Mouse (Mus musculus) right cerebral cortex, adult 2 months (tissue): ENCODE measurements at regions not wholly inside any gene's neighbourhood (a gene's known extent, or its start where the extent isn't known, plus 50 kb on each side); places are given as distances from the start of the nearest gene placed in this dataset.

Experiments used
- DNase-seq, 2 experiments: peaks; one replicate each; pipeline ENCODE4 v3.0.0; 2021 to 2022; ENCODE audit warnings: low spot score in 2 of 2

DNA sequence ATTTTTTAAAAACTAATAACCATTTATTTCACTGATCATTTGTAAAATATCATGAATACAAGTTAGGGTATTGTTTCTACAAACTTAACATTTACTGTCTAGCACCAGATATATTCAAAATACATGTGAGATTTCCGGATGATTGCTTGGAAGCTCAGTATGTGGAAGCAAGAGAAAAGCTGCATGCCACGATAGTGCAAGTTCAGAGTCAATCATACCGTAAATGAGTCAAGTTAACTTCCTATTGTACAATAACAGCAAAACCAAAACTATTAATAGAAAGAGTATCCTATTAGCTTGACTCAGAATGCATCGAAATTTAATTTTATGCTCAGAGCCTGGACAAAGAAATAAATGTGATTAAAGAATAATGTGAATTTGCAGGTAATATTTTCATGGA, 1284.6 kb upstream of the Cited2 start:
- no peak for DNase-seq

DNA sequence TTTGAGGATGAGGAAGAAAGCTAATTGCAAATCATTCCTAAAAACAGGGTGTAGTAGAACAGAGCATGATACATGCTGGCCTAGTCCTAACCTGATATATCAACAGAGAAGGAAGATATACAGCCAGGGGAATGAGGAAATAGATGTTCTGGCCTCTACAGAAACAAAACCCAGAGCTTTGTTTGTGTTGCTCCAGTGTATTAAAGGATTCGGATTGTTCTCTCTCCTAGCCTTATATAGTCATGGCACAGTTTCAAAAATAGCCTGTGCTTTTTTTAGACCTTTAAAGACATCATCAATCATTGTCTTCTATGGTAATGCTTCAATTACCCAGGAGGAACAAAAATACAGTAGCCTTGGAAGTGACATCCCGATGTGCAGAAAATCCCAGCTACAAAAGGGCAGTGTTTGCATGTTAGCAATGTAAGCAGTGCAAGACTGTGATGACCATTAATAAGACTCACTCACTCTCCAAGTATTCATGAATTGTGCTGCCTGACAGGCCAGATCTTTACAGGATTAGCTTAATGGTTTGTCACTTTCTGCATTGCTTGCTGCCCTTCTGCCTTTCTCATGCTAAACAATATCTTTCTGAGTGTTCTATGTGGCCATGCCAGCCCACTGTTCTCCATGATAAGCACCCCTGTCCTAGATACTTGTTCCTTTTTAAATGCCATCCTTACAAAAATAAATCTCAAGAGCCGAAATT, 1281.9 kb upstream of the Cited2 start:
- peak in 1 of 2 experiments; percentile 2 for DNase-seq

GRCm38 (mm10) chr10:16441661-16442072, 1281.4 kb upstream of the Cited2 start:
- no peak for DNase-seq

GRCm38 (mm10) chr10:16443901-16444300, 1279.1 kb upstream of the Cited2 start:
- DNase-seq: no peak

GRCm38 (mm10) chr10:16467935-16468334, 1255.1 kb upstream of the Cited2 start:
- no peak for DNase-seq

- DNase-seq: no peak
These were observed 1253.3 kb upstream of the Cited2 start for GRCm38 (mm10) chr10:16469711-16470110.

GRCm38 (mm10) chr10:16473952-16474521, 1249.0 kb upstream of the Cited2 start:
- no peak for DNase-seq

DNA sequence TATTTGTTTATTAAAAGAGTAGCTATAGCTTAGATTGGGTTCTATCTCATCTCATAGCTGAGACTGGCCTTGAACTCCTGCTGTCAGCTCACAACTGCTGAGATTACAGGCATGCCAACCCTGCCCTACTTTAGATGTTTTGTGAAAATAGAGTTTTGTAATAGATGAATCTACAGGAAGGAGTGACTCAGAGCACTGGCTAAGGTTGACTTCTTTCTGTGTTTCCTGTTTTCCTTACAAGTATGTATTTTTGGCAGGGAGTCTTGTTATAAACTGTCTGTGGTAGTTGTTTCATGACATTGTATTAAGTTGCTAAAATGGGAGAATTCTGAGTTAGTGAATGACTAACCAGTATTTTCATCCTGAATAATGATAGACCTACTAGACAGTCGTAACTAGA, 1224.4 kb upstream of the Cited2 start:
- no peak for DNase-seq

- no peak for DNase-seq
These were observed 1215.3 kb upstream of the Cited2 start for GRCm38 (mm10) chr10:16507681-16508080.

DNA sequence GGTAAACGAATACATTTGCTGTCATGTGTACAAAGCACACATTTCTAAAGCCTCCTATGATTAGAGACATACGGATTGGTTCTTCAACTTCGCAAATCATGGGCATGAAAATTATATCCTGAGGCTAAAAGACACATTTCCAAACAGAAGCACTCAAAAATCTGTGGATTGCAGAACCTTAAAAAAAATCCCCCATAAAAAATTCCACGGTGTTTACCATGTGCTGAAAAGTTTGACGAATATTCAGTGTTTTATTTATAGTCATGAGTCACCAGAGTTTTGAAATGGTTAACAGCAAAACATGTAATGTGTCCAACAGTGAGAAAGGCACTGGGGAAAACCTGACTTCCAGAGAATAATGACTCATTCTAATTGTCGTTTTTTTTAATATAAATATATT, 1214.9 kb upstream of the Cited2 start:
- no peak for DNase-seq

DNA sequence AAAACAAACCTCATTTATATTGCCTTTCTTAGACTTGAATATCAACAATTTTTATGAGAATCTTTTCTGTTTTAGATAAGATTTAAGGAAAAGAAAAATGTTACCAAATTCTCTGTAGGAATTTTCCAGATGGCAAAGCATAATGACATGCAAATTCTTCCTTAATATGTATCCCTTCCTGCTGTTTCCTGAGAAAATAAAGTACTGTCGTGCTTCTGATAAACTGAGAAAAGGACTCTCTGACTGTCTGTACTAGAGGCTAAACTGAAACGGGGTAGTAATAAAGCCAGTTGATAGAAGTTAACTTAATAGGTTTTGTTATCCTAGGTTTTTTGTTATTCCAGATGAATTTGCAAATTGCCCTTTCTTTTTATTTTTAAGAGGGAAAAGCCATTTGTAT, 1208.4 kb upstream of the Cited2 start:
- DNase-seq: no peak

DNA sequence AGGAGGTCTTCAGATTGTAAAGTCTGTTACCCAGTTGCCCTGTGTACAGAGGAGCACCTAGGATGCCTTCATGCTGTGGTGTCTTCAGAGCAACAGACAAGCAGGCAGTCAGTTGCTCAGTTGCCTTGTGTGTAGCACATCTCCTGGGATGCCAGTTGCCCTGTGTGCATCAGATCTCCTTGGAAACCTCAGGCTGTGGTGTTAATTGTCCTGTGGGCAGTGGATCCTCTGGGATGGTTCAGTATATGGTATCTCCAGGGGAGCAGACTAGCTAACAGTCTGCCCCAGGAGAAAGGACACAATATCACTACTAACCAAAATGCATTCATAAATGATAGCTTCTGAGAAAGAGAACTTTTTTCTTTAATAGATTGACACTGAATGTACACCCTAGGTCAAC, 1201.1 kb upstream of the Cited2 start:
- no peak for DNase-seq

DNA sequence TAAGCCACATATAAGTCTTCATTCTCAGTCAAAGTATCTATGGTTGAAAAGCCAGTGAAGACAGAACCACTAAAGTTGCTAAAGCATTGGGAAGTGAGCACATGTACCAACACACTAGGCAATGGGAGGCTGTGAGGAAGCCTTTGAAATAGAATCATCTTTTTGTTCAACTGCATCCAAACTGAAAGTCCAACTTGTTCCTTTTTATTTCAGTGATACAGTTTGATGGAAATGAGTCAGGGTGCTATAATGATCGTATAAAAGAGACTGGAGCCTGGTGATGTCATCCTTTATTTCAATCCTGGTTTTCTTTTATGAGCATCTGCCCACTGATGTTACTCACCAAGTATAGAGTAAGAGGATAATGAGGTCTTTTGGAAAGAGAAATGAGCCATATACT, 1198.9 kb upstream of the Cited2 start:
- DNase-seq: no peak

DNA sequence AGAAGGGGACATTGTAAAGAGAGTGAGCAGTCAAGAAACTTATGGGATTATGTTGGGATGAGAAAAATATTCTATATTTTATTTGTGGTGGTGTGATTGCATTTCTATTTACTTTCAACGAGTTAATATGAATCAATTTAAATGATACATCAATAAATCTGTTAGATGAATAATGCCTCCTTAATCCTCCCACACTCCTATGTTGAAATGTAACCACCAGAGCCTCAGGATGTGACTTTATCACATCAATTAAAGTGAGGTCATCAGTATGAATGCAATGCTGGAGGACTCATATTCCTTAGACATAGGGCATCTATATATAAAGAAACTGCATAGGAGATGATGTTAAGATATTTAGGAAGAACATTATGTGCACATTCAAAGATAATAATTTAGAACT, 1195.3 kb upstream of the Cited2 start:
- no peak for DNase-seq

GRCm38 (mm10) chr10:16537660-16538059, 1185.4 kb upstream of the Cited2 start:
- DNase-seq: no peak

GRCm38 (mm10) chr10:16538379-16538778, 1184.6 kb upstream of the Cited2 start:
- DNase-seq: no peak

GRCm38 (mm10) chr10:16545445-16545844, 1177.6 kb upstream of the Cited2 start:
- DNase-seq: no peak

GRCm38 (mm10) chr10:16552861-16553635, 1170.0 kb upstream of the Cited2 start:
- DNase-seq: no peak

GRCm38 (mm10) chr10:16574568-16574967, 1148.5 kb upstream of the Cited2 start:
- no peak for DNase-seq

DNA sequence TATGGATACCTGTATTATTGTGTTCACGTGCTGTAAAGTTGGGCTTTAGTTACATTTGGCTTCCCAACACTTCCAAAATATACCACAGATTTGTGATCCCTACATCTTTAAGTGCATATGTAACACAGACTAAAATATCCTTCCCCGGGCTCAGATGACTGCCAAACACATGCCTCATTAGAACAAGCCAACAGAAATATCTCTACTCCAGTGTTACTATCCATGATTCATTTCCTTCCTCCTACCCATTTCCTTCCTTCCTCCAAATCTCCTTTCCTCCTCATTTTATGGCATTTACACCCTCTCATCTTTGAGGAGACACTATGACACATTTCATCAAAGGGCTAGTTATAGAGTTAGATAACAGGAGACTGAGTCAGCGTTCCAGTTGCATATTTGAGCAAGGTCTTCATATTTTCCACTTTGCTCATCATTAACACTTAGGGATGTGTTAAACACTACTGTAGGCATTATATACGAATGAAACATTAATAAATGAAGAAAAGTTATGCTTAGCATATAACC, 1144.4 kb upstream of the Cited2 start:
- no peak for DNase-seq

- no peak for DNase-seq
These were observed 1142.8 kb upstream of the Cited2 start for GRCm38 (mm10) chr10:16580200-16580599.

DNA sequence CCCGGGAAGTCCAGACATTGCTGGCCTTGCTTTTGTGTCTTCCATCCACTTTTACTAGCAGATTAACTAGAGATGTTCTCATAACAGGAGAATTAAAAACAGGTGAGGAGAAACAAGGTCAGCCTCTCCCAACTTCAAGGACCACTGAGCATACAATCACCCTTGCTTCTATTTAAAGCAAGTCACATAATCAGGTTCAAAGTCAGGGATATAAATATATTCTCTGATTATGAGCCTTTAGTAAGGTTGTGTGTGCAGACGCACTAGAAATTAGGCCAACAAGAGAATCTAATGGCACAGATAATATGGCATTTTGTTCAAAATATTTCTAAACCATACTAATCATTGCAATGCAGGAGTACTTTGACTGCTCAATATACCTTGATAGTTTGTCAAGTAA, 1134.2 kb upstream of the Cited2 start:
- DNase-seq: no peak

- DNase-seq: peak; percentile 57 to 58
These were observed 1133.6 kb upstream of the Cited2 start for GRCm38 (mm10) chr10:16589399-16589798.
